Mouse (Mus musculus): ENCODE results near the gene Mapre1. TPM values are rescaled to one million over a fixed set of nuclear protein-coding genes. Genes with fewer than 3 reads are reported as not detected.

Mapre1 gene
- polyA plus RNA-seq, 1 experiment from 2014 or later, result 243 TPM

DNA sequence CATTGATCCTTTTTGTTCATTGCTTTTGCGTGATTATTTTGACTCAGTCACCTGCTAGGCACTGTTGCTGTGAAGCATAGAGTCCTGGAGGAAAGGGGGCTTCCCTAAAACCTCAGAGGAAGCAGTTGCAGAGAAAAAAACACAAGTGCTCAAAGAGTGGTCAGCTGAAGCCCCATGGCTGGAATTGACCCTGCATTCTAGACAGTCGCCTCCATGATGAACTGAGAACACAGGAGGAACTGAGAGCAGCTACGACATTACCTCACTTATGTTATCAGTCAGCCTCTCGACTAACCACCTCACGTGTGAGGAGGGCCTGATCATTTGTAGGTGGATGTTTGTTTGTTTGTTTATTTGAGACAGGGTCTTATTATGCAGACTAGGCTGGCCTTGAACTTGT is 21.0 kb downstream of the Mapre1 start:
- no peak for ATAC-seq (ENCODE audit: low FRiP score, low TSS enrichment)
- Histone ChIP-seq H3K4me1 (ENCODE audit: control insufficient read depth, insufficient read depth, low read length) (no peaks in the 10 kb centered on the region), H3K36me3 (ENCODE audit: control insufficient read depth, insufficient read depth, low read length) (peaks cover 95% of the 10 kb centered on the region), H3K9ac (ENCODE audit: low read depth, low read length) (no peak overlapping the region), H3K27ac (ENCODE audit: low read depth, low read length) (no peak overlapping the region), H3K27me3 (ENCODE audit: control insufficient read depth, insufficient read depth, low read length) (no peaks in the 10 kb centered on the region), H3K4me2 (replicated peaks; ENCODE audit: low read depth, low read length) (no peak overlapping the region), H3K4me3 (ENCODE audit: low read length) (no peak overlapping the region), H3K9me3 (ENCODE audit: control insufficient read depth, low read length) (no peaks in the 10 kb centered on the region)
- WGBS, result 94% methylated on average over 5 of the region's 5 CpGs

DNA sequence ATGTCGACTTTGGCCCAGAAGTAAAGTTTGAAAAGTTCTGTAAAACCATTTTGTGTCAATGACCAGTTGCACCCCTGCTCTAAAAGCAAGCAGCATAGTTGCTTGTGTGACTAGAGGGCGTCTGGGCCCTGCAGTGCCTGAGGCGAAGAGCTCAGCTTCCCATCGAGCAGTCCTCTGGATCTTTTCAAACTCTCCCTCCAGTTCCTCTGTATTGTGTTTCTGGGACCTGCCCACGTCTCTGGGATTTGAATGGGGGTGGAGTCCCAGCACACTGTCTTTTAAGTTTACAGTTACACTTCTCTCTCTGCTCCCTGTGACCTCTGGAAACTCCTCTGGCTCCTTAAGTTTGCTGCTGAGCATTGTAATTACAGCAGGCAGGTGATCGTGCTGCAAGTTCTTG is 26.4 kb downstream of the Mapre1 start:
- 53% methylated on average over 6 of the region's 6 CpGs for WGBS

DNA sequence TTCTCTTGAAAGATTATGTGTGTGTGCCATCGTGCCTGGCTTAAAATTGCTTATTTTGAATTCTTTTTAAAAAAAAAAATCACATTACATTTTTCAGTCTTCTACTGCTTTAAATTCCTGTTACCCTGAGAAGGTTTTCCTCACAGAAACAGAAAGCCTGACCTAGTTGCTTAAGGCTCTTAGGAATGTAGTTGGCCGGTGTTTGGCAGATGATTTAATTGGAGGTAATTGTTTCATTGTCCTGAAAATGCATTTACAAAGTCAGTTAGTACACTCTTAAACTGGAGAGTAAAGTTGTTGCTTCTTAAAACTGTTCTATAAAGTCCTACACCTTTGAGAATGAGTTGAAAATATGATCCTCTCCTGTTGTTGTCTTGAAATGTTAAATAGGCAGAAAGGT is 27.8 kb downstream of the Mapre1 start:
- Histone ChIP-seq H3K27ac (ENCODE audit: low read depth, low read length) (no peak overlapping the region), H3K9me3 (ENCODE audit: control insufficient read depth, low read length) (no peaks in the 10 kb centered on the region), H3K9ac (ENCODE audit: low read depth, low read length) (no peak overlapping the region), H3K27me3 (ENCODE audit: control insufficient read depth, insufficient read depth, low read length) (no peaks in the 10 kb centered on the region), H3K36me3 (ENCODE audit: control insufficient read depth, insufficient read depth, low read length) (peaks cover 58% of the 10 kb centered on the region), H3K4me3 (ENCODE audit: low read length) (no peak overlapping the region), H3K4me2 (replicated peaks; ENCODE audit: low read depth, low read length) (no peak overlapping the region), H3K4me1 (ENCODE audit: control insufficient read depth, insufficient read depth, low read length) (no peaks in the 10 kb centered on the region)
- no peak for ATAC-seq (ENCODE audit: low FRiP score, low TSS enrichment)
- 89% methylated on average over 2 of the region's 2 CpGs for WGBS

More for the DNA sequence above, 26.4 kb downstream of the Mapre1 start:
- Histone ChIP-seq H3K9ac (ENCODE audit: low read depth, low read length) (no peak overlapping the region), H3K27me3 (ENCODE audit: control insufficient read depth, insufficient read depth, low read length) (no peaks in the 10 kb centered on the region), H3K4me3 (ENCODE audit: low read length) (no peak overlapping the region), H3K4me2 (replicated peaks; ENCODE audit: low read depth, low read length) (no peak overlapping the region), H3K27ac (ENCODE audit: low read depth, low read length) (no peak overlapping the region), H3K4me1 (ENCODE audit: control insufficient read depth, insufficient read depth, low read length) (no peaks in the 10 kb centered on the region), H3K9me3 (ENCODE audit: control insufficient read depth, low read length) (no peaks in the 10 kb centered on the region), H3K36me3 (ENCODE audit: control insufficient read depth, insufficient read depth, low read length) (peaks cover 71% of the 10 kb centered on the region)
- ATAC-seq (ENCODE audit: low FRiP score, low TSS enrichment), result peak; percentile 39

GRCm38 (mm10) chr2:153772950-153773349 is 31.9 kb downstream of the Mapre1 start:
- H3K27ac ChIP-seq (ENCODE audit: low read depth, low read length), result no peak overlapping the region
- no peak overlapping the region for H3K4me3 ChIP-seq (ENCODE audit: low read length)
- H3K9me3 ChIP-seq (ENCODE audit: control insufficient read depth, low read length), result no peaks in the 10 kb centered on the region
- no peak for ATAC-seq (ENCODE audit: low FRiP score, low TSS enrichment)
- 97% methylated on average over 4 of the region's 4 CpGs for WGBS
- H3K36me3 ChIP-seq (ENCODE audit: control insufficient read depth, insufficient read depth, low read length), result peaks cover 20% of the 10 kb centered on the region; the same call in 1 of the 2 replicates
- H3K27me3 ChIP-seq (ENCODE audit: control insufficient read depth, insufficient read depth, low read length), result no peaks in the 10 kb centered on the region
- H3K4me1 ChIP-seq (ENCODE audit: control insufficient read depth, insufficient read depth, low read length), result no peaks in the 10 kb centered on the region
- no peak overlapping the region for H3K4me2 ChIP-seq (replicated peaks; ENCODE audit: low read depth, low read length)
- H3K9ac ChIP-seq (ENCODE audit: low read depth, low read length), result no peak overlapping the region

DNA sequence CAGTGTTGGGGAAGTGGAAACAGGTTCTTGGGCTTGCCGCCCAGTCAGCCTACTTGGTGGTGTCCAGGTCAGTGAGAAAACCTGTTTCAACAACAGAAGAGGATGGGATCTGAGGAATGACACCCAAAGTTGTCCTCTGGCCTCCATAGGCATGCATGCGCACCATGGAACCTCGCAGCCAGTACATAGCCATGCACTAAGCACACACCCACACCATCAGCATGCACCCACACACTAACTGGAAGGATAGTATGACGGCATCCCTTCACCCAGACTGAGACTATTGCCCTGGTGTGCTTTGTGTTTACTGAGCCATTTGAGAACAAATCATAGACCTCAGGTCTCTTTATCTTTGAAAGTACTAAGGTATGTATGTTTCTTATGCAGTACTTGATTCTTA is 34.4 kb downstream of the Mapre1 start:
- ATAC-seq (ENCODE audit: low FRiP score, low TSS enrichment), result no peak
- H3K4me3 ChIP-seq (ENCODE audit: low read length), result no peak overlapping the region
- WGBS, result 93% methylated on average over 4 of the region's 4 CpGs
- H3K9me3 ChIP-seq (ENCODE audit: control insufficient read depth, low read length), result no peaks in the 10 kb centered on the region
- peaks cover 9% of the 10 kb centered on the region; the same call in 1 of the 2 replicates for H3K36me3 ChIP-seq (ENCODE audit: control insufficient read depth, insufficient read depth, low read length)
- no peaks in the 10 kb centered on the region for H3K27me3 ChIP-seq (ENCODE audit: control insufficient read depth, insufficient read depth, low read length)
- H3K4me2 ChIP-seq (replicated peaks; ENCODE audit: low read depth, low read length), result no peak overlapping the region
- H3K27ac ChIP-seq (ENCODE audit: low read depth, low read length), result no peak overlapping the region
- no peak overlapping the region for H3K9ac ChIP-seq (ENCODE audit: low read depth, low read length)
- H3K4me1 ChIP-seq (ENCODE audit: control insufficient read depth, insufficient read depth, low read length), result no peaks in the 10 kb centered on the region

GRCm38 (mm10) chr2:153778638-153779362 is 37.7 kb downstream of the Mapre1 start:
- Histone ChIP-seq H3K4me1 (ENCODE audit: control insufficient read depth, insufficient read depth, low read length) (no peaks in the 10 kb centered on the region), H3K9me3 (ENCODE audit: control insufficient read depth, low read length) (no peaks in the 10 kb centered on the region), H3K9ac (ENCODE audit: low read depth, low read length) (0 out of 2 replicates have a peak overlapping the region, but pooled peaks have one; percentile 9), H3K27ac (ENCODE audit: low read depth, low read length) (no peak overlapping the region), H3K27me3 (ENCODE audit: control insufficient read depth, insufficient read depth, low read length) (no peaks in the 10 kb centered on the region), H3K36me3 (ENCODE audit: control insufficient read depth, insufficient read depth, low read length) (no peaks in the 10 kb centered on the region), H3K4me2 (replicated peaks; ENCODE audit: low read depth, low read length) (peak overlapping the region; percentile 61), H3K4me3 (ENCODE audit: low read length) (peak overlapping the region; percentile 23; the same call in 1 of the 2 replicates)
- 12% methylated on average over 24 of the region's 24 CpGs for WGBS
- ATAC-seq (ENCODE audit: low FRiP score, low TSS enrichment), result peak; percentile 94

DNA sequence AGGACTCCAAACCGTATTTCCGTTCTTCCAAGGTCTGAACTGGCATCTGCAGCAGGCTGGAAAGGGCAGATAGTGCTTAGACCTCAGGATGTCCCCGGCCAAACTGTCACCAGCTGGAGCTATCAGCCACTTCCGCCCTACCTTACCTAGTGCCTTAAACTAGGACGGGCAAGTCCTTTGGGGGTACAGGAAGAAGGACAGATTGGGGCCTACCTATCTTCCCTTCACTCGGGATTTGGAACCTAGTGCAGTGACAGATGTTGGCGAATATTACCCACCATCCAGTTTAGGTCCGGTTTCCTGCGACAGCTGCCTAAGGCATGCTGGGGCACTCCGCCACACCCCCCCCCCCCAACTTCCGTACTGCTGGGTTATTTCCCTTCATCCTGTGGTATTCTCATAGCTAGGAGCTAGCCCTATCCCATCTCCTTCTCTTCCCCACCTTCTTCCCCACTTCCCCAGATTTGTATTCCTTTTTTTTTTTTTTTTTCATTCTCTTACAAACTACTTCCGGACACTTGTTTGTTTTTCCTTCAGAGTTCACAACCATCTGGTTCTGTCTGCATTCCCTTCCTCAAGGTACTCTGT is 38.4 kb downstream of the Mapre1 start, which contains the start of gene Efcab8:
Efcab8 (plus strand) TSS at position 538 of the 588 bp plus-strand sequence.
- peak; percentile 50 for ATAC-seq (ENCODE audit: low FRiP score, low TSS enrichment)
- H3K4me1 ChIP-seq (ENCODE audit: control insufficient read depth, insufficient read depth, low read length), result no peaks in the 10 kb centered on the region

DNA sequence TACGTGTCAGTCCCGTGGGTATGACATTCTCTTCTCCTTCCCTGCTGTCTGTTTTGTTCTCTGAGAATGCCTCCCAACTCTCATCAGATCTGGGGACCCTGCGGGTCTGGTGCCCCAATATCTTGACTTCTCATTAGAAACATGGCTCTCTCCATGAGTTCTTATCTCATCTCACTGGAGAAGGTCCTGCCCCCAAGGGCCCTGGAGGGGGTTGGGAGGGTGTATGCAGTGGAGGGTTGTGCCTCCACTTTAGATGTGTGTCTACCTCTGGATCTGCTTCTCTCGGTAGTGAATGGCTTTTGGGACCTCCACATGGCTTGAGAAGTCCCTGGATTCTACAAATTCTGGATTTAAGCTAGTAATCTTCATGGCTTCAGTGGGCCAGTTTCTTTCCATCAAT is 40.1 kb downstream of the Mapre1 start:
- Histone ChIP-seq H3K4me3 (ENCODE audit: low read length) (no peak overlapping the region), H3K4me2 (replicated peaks; ENCODE audit: low read depth, low read length) (no peak overlapping the region), H3K4me1 (ENCODE audit: control insufficient read depth, insufficient read depth, low read length) (no peaks in the 10 kb centered on the region), H3K9ac (ENCODE audit: low read depth, low read length) (no peak overlapping the region), H3K9me3 (ENCODE audit: control insufficient read depth, low read length) (no peaks in the 10 kb centered on the region), H3K27ac (ENCODE audit: low read depth, low read length) (no peak overlapping the region), H3K27me3 (ENCODE audit: control insufficient read depth, insufficient read depth, low read length) (no peaks in the 10 kb centered on the region), H3K36me3 (ENCODE audit: control insufficient read depth, insufficient read depth, low read length) (no peaks in the 10 kb centered on the region)
- ATAC-seq (ENCODE audit: low FRiP score, low TSS enrichment), result no peak
- 91% methylated on average over 4 of the region's 4 CpGs for WGBS

More for the DNA sequence above, 38.4 kb downstream of the Mapre1 start, which contains the start of gene Efcab8:
- 0 out of 2 replicates have a peak within 1 kb of the TSS, but pooled peaks have one; percentile 9 for H3K9ac ChIP-seq (ENCODE audit: low read depth, low read length)
- WGBS, result 45% methylated on average over 12 of the region's 12 CpGs
- peak within 1 kb of the TSS; percentile 23; the same call in 1 of the 2 replicates for H3K4me3 ChIP-seq (ENCODE audit: low read length)
- H3K27ac ChIP-seq (ENCODE audit: low read depth, low read length), result no peak within 1 kb of the TSS
- H3K36me3 ChIP-seq (ENCODE audit: control insufficient read depth, insufficient read depth, low read length), result no peaks in the 10 kb centered on the region
- H3K27me3 ChIP-seq (ENCODE audit: control insufficient read depth, insufficient read depth, low read length), result no peaks in the 10 kb centered on the region
- no peaks in the 10 kb centered on the region for H3K9me3 ChIP-seq (ENCODE audit: control insufficient read depth, low read length)
- H3K4me2 ChIP-seq (replicated peaks; ENCODE audit: low read depth, low read length), result peak within 1 kb of the TSS; percentile 61

GRCm38 (mm10) chr2:153784668-153785067 is 43.6 kb downstream of the Mapre1 start:
- 93% methylated on average over 2 of the region's 2 CpGs for WGBS
- Histone ChIP-seq H3K4me1 (ENCODE audit: control insufficient read depth, insufficient read depth, low read length) (no peaks in the 10 kb centered on the region), H3K4me2 (replicated peaks; ENCODE audit: low read depth, low read length) (no peak overlapping the region), H3K36me3 (ENCODE audit: control insufficient read depth, insufficient read depth, low read length) (no peaks in the 10 kb centered on the region), H3K9ac (ENCODE audit: low read depth, low read length) (no peak overlapping the region), H3K27ac (ENCODE audit: low read depth, low read length) (no peak overlapping the region), H3K4me3 (ENCODE audit: low read length) (no peak overlapping the region), H3K27me3 (ENCODE audit: control insufficient read depth, insufficient read depth, low read length) (no peaks in the 10 kb centered on the region), H3K9me3 (ENCODE audit: control insufficient read depth, low read length) (no peaks in the 10 kb centered on the region)
- no peak for ATAC-seq (ENCODE audit: low FRiP score, low TSS enrichment)
